Mouse (Mus musculus) urinary bladder, adult 2 months (tissue): ENCODE data around the gene Emc7. TPM values are rescaled to one million over a fixed set of nuclear protein-coding genes. Genes with fewer than 3 reads are reported as not detected.

Experiments used
- DNase-seq: peaks from one replicate; pipeline ENCODE4 v3.0.0; 2022; ENCODE audit warnings: low spot score
- polyA plus RNA-seq: library from polyadenylated mRNA; depleted of rRNA; stranded (reverse); fragments of >200 nt; gene quantifications from 2 replicates; pipeline ENCODE4 v1.2.3, GENCODE M21; 2012

Emc7 gene
- polyA plus RNA-seq, 1 experiment: 18.9 TPM

- DNase-seq: no peak
Measured at GRCm38 (mm10) chr2:112474997-112475724, 20.4 kb downstream of the Emc7 start.

- DNase-seq: no peak
Measured at GRCm38 (mm10) chr2:112476554-112476953, 21.8 kb downstream of the Emc7 start.

- DNase-seq: no peak
Measured at GRCm38 (mm10) chr2:112480669-112481068, 25.9 kb downstream of the Emc7 start, which contains the start of gene Chrm5. Gene Chrm5 (minus strand): TSS chr2:112480769.

- DNase-seq: no peak
Measured at GRCm38 (mm10) chr2:112481564-112481963, 26.8 kb downstream of the Emc7 start.

- no peak for DNase-seq
Measured at GRCm38 (mm10) chr2:112482533-112483333, 27.9 kb downstream of the Emc7 start.

GRCm38 (mm10) chr2:112483334-112483651 lies 28.5 kb downstream of the Emc7 start:
- no peak for DNase-seq

- no peak for DNase-seq
Measured at GRCm38 (mm10) chr2:112484886-112485285, 30.1 kb downstream of the Emc7 start.

- no peak for DNase-seq
Measured at GRCm38 (mm10) chr2:112490483-112491196, 35.8 kb downstream of the Emc7 start.

GRCm38 (mm10) chr2:112491629-112492028 lies 36.8 kb downstream of the Emc7 start:
- no peak for DNase-seq

- DNase-seq: no peak
Measured at GRCm38 (mm10) chr2:112492431-112492855, 37.6 kb downstream of the Emc7 start.

GRCm38 (mm10) chr2:112492856-112493538 lies 38.2 kb downstream of the Emc7 start, which contains the start of gene Aven:
Gene Aven (plus strand): TSS chr2:112492964.
- peak; percentile 92 for DNase-seq

- DNase-seq: no peak
Measured at GRCm38 (mm10) chr2:112493539-112494260, 38.9 kb downstream of the Emc7 start.

- no peak for DNase-seq
Measured at GRCm38 (mm10) chr2:112497851-112498250, 43.1 kb downstream of the Emc7 start.

GRCm38 (mm10) chr2:112501209-112501608 lies 46.4 kb downstream of the Emc7 start:
- DNase-seq: no peak

- DNase-seq: no peak
Measured at GRCm38 (mm10) chr2:112503978-112504377, 49.2 kb downstream of the Emc7 start.

- DNase-seq: no peak
Measured at GRCm38 (mm10) chr2:112506841-112507435, 52.1 kb downstream of the Emc7 start.

GRCm38 (mm10) chr2:112507444-112507843 lies 52.6 kb downstream of the Emc7 start:
- DNase-seq: no peak

GRCm38 (mm10) chr2:112510140-112510539 lies 55.3 kb downstream of the Emc7 start:
- no peak for DNase-seq

GRCm38 (mm10) chr2:112513036-112513435 lies 58.2 kb downstream of the Emc7 start:
- no peak for DNase-seq

- DNase-seq: no peak
Measured at GRCm38 (mm10) chr2:112516728-112517127, 61.9 kb downstream of the Emc7 start.

- no peak for DNase-seq
Measured at GRCm38 (mm10) chr2:112517218-112517617, 62.4 kb downstream of the Emc7 start.
